Mouse (Mus musculus): Measurements from ENCODE around the gene Zzz3. TPM values are rescaled to one million over a fixed set of nuclear protein-coding genes. Genes with fewer than 3 reads are reported as not detected.

Gene Zzz3
- polyA plus RNA-seq, 1 experiment = 14.4 TPM

GRCm38 (mm10) chr3:152478599-152479435 is 83.5 kb downstream of the Zzz3 start:
- Histone ChIP-seq H3K4me3 (ENCODE audit: extremely low read depth, insufficient read depth, insufficient read length) (peak overlapping the region; percentile 56), H3K27ac (ENCODE audit: insufficient read depth, low read length) (peak overlapping the region; percentile 20; the same call in 1 of the 2 replicates), H3K4me1 (ENCODE audit: control insufficient read depth, insufficient read depth, insufficient read length) (no peaks in the 10 kb centered on the region), H3K36me3 (ENCODE audit: control insufficient read depth, insufficient read depth, low read length) (no peaks in the 10 kb centered on the region), H3K27me3 (ENCODE audit: control insufficient read depth, insufficient read depth, low read length) (no peaks in the 10 kb centered on the region)
- DNase-seq (ENCODE audit: low read depth in 1 of 2, low spot score in 2 of 2) = peak; percentile 33 to 36
- 3% methylated on average over 12 of the region's 16 CpGs for WGBS
- no peak for TF ChIP-seq POLR2A (IDR thresholded peaks at IDR 0.05; ENCODE audit: low read depth, low read length)
- no peak for TF ChIP-seq CTCF (IDR thresholded peaks at IDR 0.05; ENCODE audit: extremely low read depth, insufficient read depth, insufficient read length, insufficient replicate concordance)

DNA sequence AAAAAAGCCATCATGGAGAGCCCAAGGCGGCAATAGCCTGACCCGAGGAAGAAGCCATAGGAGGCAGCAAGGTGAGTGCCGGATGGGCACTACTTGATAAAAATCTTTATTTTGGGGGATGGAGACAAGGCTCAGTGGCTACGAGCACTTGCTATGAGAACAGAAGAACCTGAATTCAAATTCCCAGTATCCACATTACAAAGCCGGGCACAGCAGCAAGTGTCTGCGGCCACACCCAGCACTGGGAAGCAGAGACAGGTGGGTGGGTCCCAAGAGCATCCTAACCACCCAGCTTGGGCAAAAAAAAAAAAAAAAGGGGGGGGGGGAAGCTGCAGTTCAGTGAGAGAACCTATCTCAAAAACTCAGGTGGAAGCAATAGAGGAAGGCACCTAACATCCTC is 85.1 kb downstream of the Zzz3 start:
- TF ChIP-seq CTCF (IDR thresholded peaks at IDR 0.05; ENCODE audit: extremely low read depth, insufficient read depth, insufficient read length, insufficient replicate concordance) (no peak), POLR2A (IDR thresholded peaks at IDR 0.05; ENCODE audit: low read depth, low read length) (no peak)
- H3K27me3 ChIP-seq (ENCODE audit: control insufficient read depth, insufficient read depth, low read length) = no peaks in the 10 kb centered on the region
- H3K4me3 ChIP-seq (ENCODE audit: extremely low read depth, insufficient read depth, insufficient read length) = no peak overlapping the region
- no peaks in the 10 kb centered on the region for H3K36me3 ChIP-seq (ENCODE audit: control insufficient read depth, insufficient read depth, low read length)
- no peak overlapping the region for H3K27ac ChIP-seq (ENCODE audit: insufficient read depth, low read length)
- H3K4me1 ChIP-seq (ENCODE audit: control insufficient read depth, insufficient read depth, insufficient read length) = no peaks in the 10 kb centered on the region
- no peak for DNase-seq (ENCODE audit: low read depth in 1 of 2, low spot score in 2 of 2)
- WGBS = 93% methylated on average over 6 of the region's 6 CpGs

DNA sequence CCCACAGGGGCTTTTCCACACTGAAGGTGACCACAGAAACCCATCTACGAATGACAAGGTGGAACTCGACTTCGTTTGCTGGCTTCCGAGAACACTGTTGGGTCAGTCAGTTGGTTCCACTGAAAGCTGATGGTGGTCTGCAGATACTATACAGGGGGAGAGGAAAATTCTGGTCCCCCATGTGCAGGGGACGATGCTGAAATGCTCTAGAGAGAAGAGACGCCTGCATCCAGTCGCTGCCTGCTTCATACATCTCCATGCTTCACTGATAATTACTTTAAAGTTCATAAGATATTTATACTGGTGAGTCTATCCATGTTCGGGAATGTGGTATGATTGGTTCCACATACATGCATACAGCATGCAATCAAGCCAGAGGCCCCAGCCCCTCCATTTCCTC is 86.9 kb downstream of the Zzz3 start:
- WGBS = 72% methylated on average over 8 of the region's 8 CpGs
- Histone ChIP-seq H3K4me3 (ENCODE audit: extremely low read depth, insufficient read depth, insufficient read length) (no peak overlapping the region), H3K27me3 (ENCODE audit: control insufficient read depth, insufficient read depth, low read length) (no peaks in the 10 kb centered on the region), H3K36me3 (ENCODE audit: control insufficient read depth, insufficient read depth, low read length) (no peaks in the 10 kb centered on the region), H3K4me1 (ENCODE audit: control insufficient read depth, insufficient read depth, insufficient read length) (no peaks in the 10 kb centered on the region), H3K27ac (ENCODE audit: insufficient read depth, low read length) (no peak overlapping the region)
- no peak for TF ChIP-seq CTCF (IDR thresholded peaks at IDR 0.05; ENCODE audit: extremely low read depth, insufficient read depth, insufficient read length, insufficient replicate concordance)
- TF ChIP-seq POLR2A (IDR thresholded peaks at IDR 0.05; ENCODE audit: low read depth, low read length) = no peak
- DNase-seq (ENCODE audit: low read depth in 1 of 2, low spot score in 2 of 2) = no peak

DNA sequence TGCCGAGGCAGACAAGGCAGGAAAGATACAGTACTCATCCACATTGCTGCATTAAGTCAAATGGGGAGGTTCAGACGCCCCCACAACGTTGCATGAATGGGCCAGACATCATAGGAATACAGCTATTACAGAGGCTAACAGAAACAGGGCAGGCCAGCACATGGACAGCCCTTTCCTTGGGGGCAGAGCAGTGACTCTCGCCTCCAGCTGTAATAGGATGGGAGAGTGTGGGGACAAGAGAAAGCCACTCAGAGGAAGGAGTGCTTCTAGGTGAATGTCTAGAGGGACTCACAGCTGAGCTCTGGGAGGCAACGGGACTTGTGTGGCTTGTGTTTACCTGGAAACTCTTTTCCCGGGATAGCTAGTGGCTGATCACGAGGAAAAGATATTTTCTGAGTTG is 88.5 kb downstream of the Zzz3 start:
- Histone ChIP-seq H3K4me3 (ENCODE audit: extremely low read depth, insufficient read depth, insufficient read length) (no peak overlapping the region), H3K4me1 (ENCODE audit: control insufficient read depth, insufficient read depth, insufficient read length) (no peaks in the 10 kb centered on the region), H3K27me3 (ENCODE audit: control insufficient read depth, insufficient read depth, low read length) (no peaks in the 10 kb centered on the region), H3K27ac (ENCODE audit: insufficient read depth, low read length) (no peak overlapping the region), H3K36me3 (ENCODE audit: control insufficient read depth, insufficient read depth, low read length) (no peaks in the 10 kb centered on the region)
- no peak for DNase-seq (ENCODE audit: low read depth in 1 of 2, low spot score in 2 of 2)
- TF ChIP-seq CTCF (IDR thresholded peaks at IDR 0.05; ENCODE audit: extremely low read depth, insufficient read depth, insufficient read length, insufficient replicate concordance) = no peak
- no peak for TF ChIP-seq POLR2A (IDR thresholded peaks at IDR 0.05; ENCODE audit: low read depth, low read length)
- WGBS = 68% methylated on average over 7 of the region's 7 CpGs

GRCm38 (mm10) chr3:152484206-152484605 is 88.9 kb downstream of the Zzz3 start:
- DNase-seq (ENCODE audit: low read depth in 1 of 2, low spot score in 2 of 2) = no peak
- TF ChIP-seq POLR2A (IDR thresholded peaks at IDR 0.05; ENCODE audit: low read depth, low read length) (no peak), CTCF (IDR thresholded peaks at IDR 0.05; ENCODE audit: extremely low read depth, insufficient read depth, insufficient read length, insufficient replicate concordance) (no peak)
- Histone ChIP-seq H3K27ac (ENCODE audit: insufficient read depth, low read length) (no peak overlapping the region), H3K27me3 (ENCODE audit: control insufficient read depth, insufficient read depth, low read length) (no peaks in the 10 kb centered on the region), H3K36me3 (ENCODE audit: control insufficient read depth, insufficient read depth, low read length) (no peaks in the 10 kb centered on the region), H3K4me3 (ENCODE audit: extremely low read depth, insufficient read depth, insufficient read length) (no peak overlapping the region), H3K4me1 (ENCODE audit: control insufficient read depth, insufficient read depth, insufficient read length) (no peaks in the 10 kb centered on the region)
- WGBS = 86% methylated on average over 6 of the region's 6 CpGs

GRCm38 (mm10) chr3:152488964-152489363 is 93.7 kb downstream of the Zzz3 start:
- DNase-seq (ENCODE audit: low read depth in 1 of 2, low spot score in 2 of 2) = no peak
- TF ChIP-seq POLR2A (IDR thresholded peaks at IDR 0.05; ENCODE audit: low read depth, low read length) (no peak), CTCF (IDR thresholded peaks at IDR 0.05; ENCODE audit: extremely low read depth, insufficient read depth, insufficient read length, insufficient replicate concordance) (no peak)
- Histone ChIP-seq H3K4me3 (ENCODE audit: extremely low read depth, insufficient read depth, insufficient read length) (no peak overlapping the region), H3K27me3 (ENCODE audit: control insufficient read depth, insufficient read depth, low read length) (no peaks in the 10 kb centered on the region), H3K4me1 (ENCODE audit: control insufficient read depth, insufficient read depth, insufficient read length) (no peaks in the 10 kb centered on the region), H3K36me3 (ENCODE audit: control insufficient read depth, insufficient read depth, low read length) (no peaks in the 10 kb centered on the region), H3K27ac (ENCODE audit: insufficient read depth, low read length) (no peak overlapping the region)
- 90% methylated on average over 4 of the region's 4 CpGs for WGBS

GRCm38 (mm10) chr3:152490423-152490822 is 95.2 kb downstream of the Zzz3 start:
- no peak overlapping the region for H3K4me3 ChIP-seq (ENCODE audit: extremely low read depth, insufficient read depth, insufficient read length)
- H3K27ac ChIP-seq (ENCODE audit: insufficient read depth, low read length) = no peak overlapping the region
- no peaks in the 10 kb centered on the region for H3K27me3 ChIP-seq (ENCODE audit: control insufficient read depth, insufficient read depth, low read length)
- 91% methylated on average over 5 of the region's 5 CpGs for WGBS
- H3K4me1 ChIP-seq (ENCODE audit: control insufficient read depth, insufficient read depth, insufficient read length) = no peaks in the 10 kb centered on the region
- TF ChIP-seq POLR2A (IDR thresholded peaks at IDR 0.05; ENCODE audit: low read depth, low read length) = no peak
- TF ChIP-seq CTCF (IDR thresholded peaks at IDR 0.05; ENCODE audit: extremely low read depth, insufficient read depth, insufficient read length, insufficient replicate concordance) = no peak
- H3K36me3 ChIP-seq (ENCODE audit: control insufficient read depth, insufficient read depth, low read length) = no peaks in the 10 kb centered on the region
- DNase-seq (ENCODE audit: low read depth in 1 of 2, low spot score in 2 of 2) = no peak
